Mouse (Mus musculus) bone marrow macrophage, adult 2 months (primary cell): ENCODE measurements around the gene Mast3. TPM values are rescaled to one million over a fixed set of nuclear protein-coding genes. Genes with fewer than 3 reads are reported as not detected.
A peak's percentile ranks its signal among the peaks of the same experiment; 100 is the strongest.

Experiments
- H3K27ac ChIP-seq: 2 replicates; pipeline ENCODE4 v1.5.1; 2012; ENCODE audit warnings: low read depth, low read length; ENCODE audit not compliant: insufficient read depth
- H3K4me1 ChIP-seq: 2 replicates; pipeline ENCODE4 v1.6.1; 2012; ENCODE audit warnings: low read length; ENCODE audit not compliant: control insufficient read depth, insufficient read depth
- H3K4me3 ChIP-seq: 2 replicates; pipeline ENCODE4 v1.5.1; 2012; ENCODE audit warnings: mild to moderate bottlenecking, low read length, moderate library complexity; ENCODE audit not compliant: insufficient read depth
- CTCF ChIP-seq: IDR thresholded peaks from 2 replicates; pipeline ENCODE4 v1.5.1; 2012; ENCODE audit warnings: low read depth, mild to moderate bottlenecking, low read length, moderate library complexity
- POLR2A ChIP-seq: IDR thresholded peaks from 2 replicates; pipeline ENCODE4 v1.6.1; 2012; ENCODE audit warnings: mild to moderate bottlenecking, low read depth, low read length, borderline replicate concordance
- polyA plus RNA-seq: library from polyadenylated mRNA; stranded (reverse); fragments of >200 nt; gene quantifications from 2 replicates; pipeline ENCODE4 v1.2.4, GENCODE M21; 2012; ENCODE audit not compliant: missing spikeins, insufficient read depth, insufficient read length

Gene Mast3
- polyA plus RNA-seq, 1 experiment: 59.6 TPM

GRCm38 (mm10) chr8:70803761-70804480, 933 bp downstream of the Mast3 start:
- H3K4me1 ChIP-seq: peaks cover 47% of the 10 kb centered on the region
- TF ChIP-seq CTCF (no peak), POLR2A (no peak)
- H3K27ac ChIP-seq: peak overlapping the region; percentile 79
- peak overlapping the region; percentile 70 for H3K4me3 ChIP-seq

DNA sequence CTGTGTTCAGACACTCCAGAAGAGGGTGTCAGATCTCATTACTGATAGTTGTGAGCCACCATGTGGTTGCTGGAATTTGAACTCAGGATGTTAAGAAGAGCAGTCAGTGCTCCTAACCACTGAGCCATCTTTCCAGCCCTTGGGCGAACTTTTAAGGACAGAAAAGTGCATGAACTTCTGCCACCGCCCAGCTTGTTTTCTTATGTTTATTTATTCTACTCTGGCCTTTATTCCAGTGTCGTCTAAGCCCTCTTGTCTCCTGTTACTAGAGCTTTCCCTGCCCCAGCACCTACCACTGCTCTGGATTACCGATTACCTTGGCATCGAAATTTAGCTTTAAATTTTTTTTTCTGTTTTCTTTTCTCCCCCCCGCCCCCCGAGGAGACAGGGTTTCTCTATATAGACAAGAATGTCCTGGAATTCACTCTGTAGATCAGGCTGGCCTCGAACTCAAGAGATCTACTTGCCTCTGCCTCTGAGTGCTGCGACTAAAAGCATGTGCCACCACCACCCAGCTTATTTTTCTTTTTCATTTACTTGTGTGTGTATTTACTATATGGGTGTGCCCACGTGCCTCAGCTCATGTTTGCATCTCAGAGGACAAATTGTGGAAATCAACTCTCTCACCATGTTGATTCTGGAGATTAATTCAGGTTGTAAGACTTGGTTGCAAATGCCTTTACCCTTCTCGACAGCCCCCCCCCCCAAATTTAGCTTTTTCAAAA, 1.9 kb downstream of the Mast3 start:
- Histone ChIP-seq H3K27ac (no peak overlapping the region), H3K4me1 (peaks cover 44% of the 10 kb centered on the region), H3K4me3 (no peak overlapping the region)
- TF ChIP-seq CTCF (no peak), POLR2A (no peak)

DNA sequence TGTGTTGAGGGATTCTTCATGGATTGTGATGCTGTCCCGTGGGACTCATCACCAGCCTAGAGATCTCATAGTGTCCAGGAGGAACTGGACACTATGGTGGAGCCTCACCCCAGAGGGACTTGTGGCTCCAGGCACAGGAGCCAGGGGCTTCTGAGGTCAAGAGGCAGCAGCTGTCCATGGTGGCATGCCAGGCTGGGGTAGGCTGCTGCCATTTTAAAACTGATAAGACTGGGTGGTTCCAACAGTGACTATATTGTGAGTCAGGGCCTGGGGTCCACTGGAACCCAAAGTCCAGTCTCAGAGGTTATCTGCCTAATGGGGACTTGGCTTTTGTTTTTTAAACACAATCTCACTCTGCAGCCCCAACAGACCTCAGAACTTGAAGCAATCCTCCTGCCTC, 3.0 kb downstream of the Mast3 start:
- H3K27ac ChIP-seq: no peak overlapping the region
- peaks cover 35% of the 10 kb centered on the region for H3K4me1 ChIP-seq
- H3K4me3 ChIP-seq: no peak overlapping the region
- TF ChIP-seq POLR2A: no peak
- no peak for TF ChIP-seq CTCF

DNA sequence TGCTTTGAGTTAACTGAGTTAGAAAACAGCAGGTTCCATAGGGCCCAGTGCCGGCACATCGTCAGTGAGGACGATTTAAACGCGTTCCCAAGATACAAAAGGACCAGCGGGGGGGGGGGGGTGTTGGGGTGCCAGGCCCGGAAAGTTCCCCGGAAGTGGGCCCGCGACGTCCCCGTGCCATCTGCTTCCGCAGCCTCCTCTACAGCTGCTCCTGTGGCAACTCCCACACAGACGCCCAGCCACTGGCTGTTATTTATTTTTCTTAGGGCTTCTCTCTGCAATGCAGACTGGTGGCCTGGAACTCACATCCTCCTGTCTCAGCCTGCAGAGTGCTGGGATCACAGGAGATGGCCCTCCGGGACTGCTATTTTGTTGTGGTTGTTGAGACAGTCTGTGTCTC, 3.7 kb downstream of the Mast3 start:
- Histone ChIP-seq H3K4me3 (no peak overlapping the region), H3K27ac (no peak overlapping the region), H3K4me1 (peaks cover 34% of the 10 kb centered on the region)
- TF ChIP-seq POLR2A (no peak), CTCF (no peak)

- peaks cover 29% of the 10 kb centered on the region for H3K4me1 ChIP-seq
- no peak overlapping the region for H3K27ac ChIP-seq
- TF ChIP-seq CTCF (no peak), POLR2A (no peak)
- H3K4me3 ChIP-seq: no peak overlapping the region
Observed at GRCm38 (mm10) chr8:70800648-70801047, 4.2 kb downstream of the Mast3 start.

DNA sequence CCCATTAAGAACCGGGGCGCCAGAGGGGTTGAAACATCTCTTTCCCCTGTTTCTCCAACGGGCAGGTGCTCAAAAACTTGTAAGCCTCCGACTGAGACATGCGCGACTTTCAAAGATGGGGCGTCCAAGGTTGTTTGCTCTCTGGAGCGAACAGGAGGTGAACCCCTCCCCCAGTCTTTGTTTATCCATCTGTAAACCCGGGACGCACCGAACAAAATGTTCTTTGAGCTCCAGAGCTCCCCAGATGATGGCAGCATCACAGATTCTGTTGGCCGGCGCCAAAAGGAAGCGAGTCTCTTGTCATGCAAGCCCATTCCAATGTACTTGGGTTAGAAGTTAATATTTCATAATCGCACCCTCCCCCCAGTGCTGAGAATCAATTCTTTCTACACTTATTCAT, 6.6 kb downstream of the Mast3 start:
- no peak overlapping the region for H3K27ac ChIP-seq
- no peak overlapping the region for H3K4me3 ChIP-seq
- peaks cover 23% of the 10 kb centered on the region for H3K4me1 ChIP-seq
- TF ChIP-seq POLR2A (no peak), CTCF (no peak)

GRCm38 (mm10) chr8:70797081-70798070, 7.5 kb downstream of the Mast3 start:
- no peak overlapping the region for H3K27ac ChIP-seq
- peaks cover 28% of the 10 kb centered on the region for H3K4me1 ChIP-seq
- TF ChIP-seq POLR2A (no peak), CTCF (no peak)
- H3K4me3 ChIP-seq: peak overlapping the region; percentile 57

GRCm38 (mm10) chr8:70796403-70797080, 8.3 kb downstream of the Mast3 start:
- Histone ChIP-seq H3K4me3 (peak overlapping the region; percentile 57), H3K27ac (no peak overlapping the region), H3K4me1 (peaks cover 21% of the 10 kb centered on the region)
- TF ChIP-seq POLR2A: no peak
- no peak for TF ChIP-seq CTCF

- Histone ChIP-seq H3K4me3 (no peak overlapping the region), H3K4me1 (peaks cover 19% of the 10 kb centered on the region)
Observed at GRCm38 (mm10) chr8:70795370-70795769, 9.5 kb downstream of the Mast3 start.

More at GRCm38 (mm10) chr8:70795370-70795769, 9.5 kb downstream of the Mast3 start:
- H3K27ac ChIP-seq: no peak overlapping the region
- TF ChIP-seq POLR2A: no peak
- TF ChIP-seq CTCF: no peak
